Mouse (Mus musculus): ENCODE measurements around the gene Rims1. TPM values are rescaled to one million over a fixed set of nuclear protein-coding genes. Genes with fewer than 3 reads are reported as not detected.
A peak's percentile ranks its signal among the peaks of the same experiment; 100 is the strongest.

Rims1 gene
- polyA plus RNA-seq, 1 experiment from 2014 or later: 1.2 TPM

DNA sequence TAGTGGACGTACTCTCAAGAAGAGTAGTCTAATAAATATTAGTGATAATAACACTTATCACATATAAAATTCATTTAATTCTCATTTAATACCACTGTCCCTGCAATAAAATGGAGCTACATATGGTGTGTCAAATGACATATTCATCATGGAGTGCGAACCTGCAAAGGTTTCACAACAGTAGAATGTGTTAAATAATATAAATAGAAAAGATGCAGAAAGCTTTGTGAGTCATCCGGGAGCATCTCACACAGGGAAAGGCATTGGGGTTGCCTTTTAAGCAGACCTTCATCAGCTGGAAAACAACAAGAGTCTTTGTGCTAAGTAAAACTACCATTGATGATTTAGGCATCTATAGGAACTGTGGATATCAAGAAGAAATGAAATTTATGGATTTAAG, 220.2 kb downstream of the Rims1 start:
- Histone ChIP-seq H3K4me3 (ENCODE audit: low read length) (no peak overlapping the region), H3K9me3 (replicated peaks; ENCODE audit: control insufficient read depth, low read length) (no peaks in the 10 kb centered on the region), H3K9ac (ENCODE audit: low read length) (no peak overlapping the region), H3K4me2 (ENCODE audit: low read depth, low read length) (no peak overlapping the region), H3K36me3 (ENCODE audit: control insufficient read depth, insufficient read depth) (no peaks in the 10 kb centered on the region), H3K27ac (ENCODE audit: low read length) (no peak overlapping the region), H3K4me1 (ENCODE audit: control insufficient read depth, insufficient read depth, low read length) (peaks cover 2% of the 10 kb centered on the region; the same call in 1 of the 2 replicates), H3K27me3 (ENCODE audit: control insufficient read depth, insufficient read depth, low read length) (no peaks in the 10 kb centered on the region)
- ATAC-seq (replicated peaks; ENCODE audit: extremely low read depth, insufficient read depth, low FRiP score): no peak
- WGBS: 76% methylated on average over 3 of the region's 3 CpGs

DNA sequence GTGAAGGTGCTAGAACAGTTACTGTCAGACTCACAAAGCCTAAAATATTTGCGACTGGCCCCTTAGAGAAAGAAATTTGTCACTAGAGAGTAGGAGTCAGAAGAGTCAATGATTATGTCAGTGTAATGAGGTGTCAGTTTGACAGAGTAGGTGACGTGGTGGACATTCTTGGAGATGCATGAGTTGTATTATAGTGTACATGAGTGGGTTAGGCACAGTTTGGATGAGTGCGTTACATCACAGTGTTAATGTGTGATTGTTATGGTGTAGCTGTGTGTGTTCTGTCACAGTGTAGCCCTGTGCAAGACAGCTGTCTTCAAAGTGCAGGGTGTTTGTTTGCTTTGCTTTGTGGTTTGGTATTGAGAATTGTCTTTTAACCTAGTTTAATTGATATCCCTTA, 226.3 kb downstream of the Rims1 start:
- H3K4me2 ChIP-seq (ENCODE audit: low read depth, low read length): no peak overlapping the region
- H3K4me3 ChIP-seq (ENCODE audit: low read length): no peak overlapping the region
- no peak overlapping the region for H3K27ac ChIP-seq (ENCODE audit: low read length)
- 41% methylated on average over 3 of the region's 3 CpGs for WGBS
- H3K36me3 ChIP-seq (ENCODE audit: control insufficient read depth, insufficient read depth): no peaks in the 10 kb centered on the region
- H3K9ac ChIP-seq (ENCODE audit: low read length): no peak overlapping the region
- H3K9me3 ChIP-seq (replicated peaks; ENCODE audit: control insufficient read depth, low read length): no peaks in the 10 kb centered on the region
- H3K27me3 ChIP-seq (ENCODE audit: control insufficient read depth, insufficient read depth, low read length): no peaks in the 10 kb centered on the region
- peaks cover 2% of the 10 kb centered on the region; the same call in 1 of the 2 replicates for H3K4me1 ChIP-seq (ENCODE audit: control insufficient read depth, insufficient read depth, low read length)
- ATAC-seq (replicated peaks; ENCODE audit: extremely low read depth, insufficient read depth, low FRiP score): peak; percentile 45

DNA sequence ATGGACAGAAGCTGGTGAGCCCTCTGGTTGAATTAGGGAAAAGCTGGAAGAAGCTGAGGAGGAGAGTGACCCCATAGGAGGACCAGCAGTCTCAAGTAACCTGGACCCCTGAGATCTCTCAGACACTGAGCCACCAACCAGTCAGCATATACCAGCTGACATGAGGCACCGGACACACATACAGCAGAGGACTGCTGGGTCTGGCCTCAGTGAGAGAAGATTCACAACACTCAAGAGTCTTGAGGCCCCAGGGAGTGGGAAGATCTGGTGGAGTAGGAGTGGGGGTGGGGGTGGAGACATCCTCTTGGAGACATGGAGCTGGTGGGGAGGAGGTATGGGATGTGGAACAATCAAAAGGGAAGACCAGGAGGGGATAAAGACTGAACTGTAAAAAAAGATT, 233.1 kb downstream of the Rims1 start:
- Histone ChIP-seq H3K4me1 (ENCODE audit: control insufficient read depth, insufficient read depth, low read length) (no peaks in the 10 kb centered on the region), H3K27ac (ENCODE audit: low read length) (no peak overlapping the region), H3K9ac (ENCODE audit: low read length) (no peak overlapping the region), H3K4me2 (ENCODE audit: low read depth, low read length) (no peak overlapping the region), H3K9me3 (replicated peaks; ENCODE audit: control insufficient read depth, low read length) (no peaks in the 10 kb centered on the region), H3K36me3 (ENCODE audit: control insufficient read depth, insufficient read depth) (no peaks in the 10 kb centered on the region), H3K27me3 (ENCODE audit: control insufficient read depth, insufficient read depth, low read length) (no peaks in the 10 kb centered on the region), H3K4me3 (ENCODE audit: low read length) (no peak overlapping the region)
- 83% methylated on average over 1 of the region's 1 CpGs for WGBS
- no peak for ATAC-seq (replicated peaks; ENCODE audit: extremely low read depth, insufficient read depth, low FRiP score)

DNA sequence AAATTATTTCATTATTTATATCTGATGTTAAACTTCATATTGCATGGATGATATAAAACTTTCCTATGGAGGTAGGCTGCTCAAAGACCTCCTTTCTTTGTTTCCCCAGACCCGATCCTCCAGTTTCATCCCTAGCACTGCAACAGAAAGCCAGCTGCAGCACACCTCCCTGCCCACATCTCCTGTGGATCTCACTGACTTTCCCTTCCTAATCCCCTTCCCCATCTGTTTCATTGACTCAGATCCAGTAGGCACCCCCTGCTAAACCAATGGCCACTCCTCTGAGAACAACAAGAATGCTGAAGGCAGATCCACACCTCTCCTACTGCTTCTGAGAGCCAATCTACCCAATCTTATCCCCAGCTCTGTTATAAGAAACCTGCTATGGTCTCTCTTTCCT, 259.5 kb downstream of the Rims1 start:
- no peaks in the 10 kb centered on the region; the same call in 1 of the 2 replicates for H3K9me3 ChIP-seq (replicated peaks; ENCODE audit: control insufficient read depth, low read length)
- no peak overlapping the region for H3K4me2 ChIP-seq (ENCODE audit: low read depth, low read length)
- H3K27ac ChIP-seq (ENCODE audit: low read length): no peak overlapping the region
- H3K27me3 ChIP-seq (ENCODE audit: control insufficient read depth, insufficient read depth, low read length): no peaks in the 10 kb centered on the region
- H3K4me3 ChIP-seq (ENCODE audit: low read length): no peak overlapping the region
- H3K9ac ChIP-seq (ENCODE audit: low read length): no peak overlapping the region
- 87% methylated on average over 1 of the region's 1 CpGs for WGBS
- no peaks in the 10 kb centered on the region for H3K36me3 ChIP-seq (ENCODE audit: control insufficient read depth, insufficient read depth)
- no peaks in the 10 kb centered on the region for H3K4me1 ChIP-seq (ENCODE audit: control insufficient read depth, insufficient read depth, low read length)
- no peak for ATAC-seq (replicated peaks; ENCODE audit: extremely low read depth, insufficient read depth, low FRiP score)

DNA sequence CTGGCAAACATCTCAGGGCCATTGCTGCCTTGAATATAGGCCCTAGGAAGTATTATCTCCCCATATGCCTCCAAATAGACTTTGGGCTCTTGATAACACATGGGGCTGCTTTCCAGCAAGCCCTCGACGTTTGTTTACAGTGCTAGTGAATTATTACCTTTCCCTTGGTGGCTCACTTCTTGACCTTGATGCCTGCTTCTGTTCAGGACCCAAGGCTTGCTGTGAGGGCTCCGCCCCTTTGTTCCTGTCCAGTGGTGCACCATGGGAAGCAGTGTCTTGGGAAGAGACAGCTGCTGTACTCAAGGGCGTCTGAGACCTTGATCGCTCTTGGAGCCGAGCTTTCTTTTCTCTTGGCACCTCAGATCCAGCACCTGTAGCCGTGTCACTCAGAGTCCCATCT, 267.7 kb downstream of the Rims1 start:
- 66% methylated on average over 7 of the region's 7 CpGs for WGBS
- peaks cover 21% of the 10 kb centered on the region for H3K27me3 ChIP-seq (ENCODE audit: control insufficient read depth, insufficient read depth, low read length)
- H3K4me3 ChIP-seq (ENCODE audit: low read length): no peak overlapping the region
- H3K4me2 ChIP-seq (ENCODE audit: low read depth, low read length): no peak overlapping the region
- no peak overlapping the region for H3K27ac ChIP-seq (ENCODE audit: low read length)
- H3K9ac ChIP-seq (ENCODE audit: low read length): no peak overlapping the region
- H3K4me1 ChIP-seq (ENCODE audit: control insufficient read depth, insufficient read depth, low read length): peaks cover 2% of the 10 kb centered on the region; the same call in 1 of the 2 replicates
- no peaks in the 10 kb centered on the region for H3K9me3 ChIP-seq (replicated peaks; ENCODE audit: control insufficient read depth, low read length)
- no peak for ATAC-seq (replicated peaks; ENCODE audit: extremely low read depth, insufficient read depth, low FRiP score)
- H3K36me3 ChIP-seq (ENCODE audit: control insufficient read depth, insufficient read depth): no peaks in the 10 kb centered on the region

DNA sequence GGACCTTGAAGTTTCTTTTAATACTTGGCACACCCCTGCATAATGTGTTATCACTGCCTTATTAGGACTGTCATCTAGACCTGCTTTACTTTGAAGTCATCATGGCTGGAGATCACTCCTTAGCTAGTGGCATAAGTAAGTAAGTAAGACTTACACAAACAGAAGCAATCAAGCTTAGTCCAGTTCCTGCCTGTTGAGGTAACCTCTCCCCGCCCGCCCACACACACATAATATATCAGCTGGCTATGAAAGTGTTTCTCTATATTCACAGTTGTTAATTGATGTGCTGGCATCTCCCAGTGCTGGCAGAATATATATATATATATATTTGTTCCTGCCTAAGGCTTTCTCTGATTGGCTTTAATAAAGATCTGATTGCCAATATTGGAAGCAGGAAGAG, 269.0 kb downstream of the Rims1 start:
- H3K4me3 ChIP-seq (ENCODE audit: low read length): no peak overlapping the region
- ATAC-seq (replicated peaks; ENCODE audit: extremely low read depth, insufficient read depth, low FRiP score): no peak
- H3K4me1 ChIP-seq (ENCODE audit: control insufficient read depth, insufficient read depth, low read length): peaks cover 2% of the 10 kb centered on the region; the same call in 1 of the 2 replicates
- no peaks in the 10 kb centered on the region for H3K36me3 ChIP-seq (ENCODE audit: control insufficient read depth, insufficient read depth)
- H3K27me3 ChIP-seq (ENCODE audit: control insufficient read depth, insufficient read depth, low read length): peaks cover 31% of the 10 kb centered on the region
- H3K4me2 ChIP-seq (ENCODE audit: low read depth, low read length): no peak overlapping the region
- no peak overlapping the region for H3K27ac ChIP-seq (ENCODE audit: low read length)
- no peak overlapping the region for H3K9ac ChIP-seq (ENCODE audit: low read length)
- H3K9me3 ChIP-seq (replicated peaks; ENCODE audit: control insufficient read depth, low read length): no peaks in the 10 kb centered on the region
- WGBS: 88% methylated on average over 2 of the region's 2 CpGs

DNA sequence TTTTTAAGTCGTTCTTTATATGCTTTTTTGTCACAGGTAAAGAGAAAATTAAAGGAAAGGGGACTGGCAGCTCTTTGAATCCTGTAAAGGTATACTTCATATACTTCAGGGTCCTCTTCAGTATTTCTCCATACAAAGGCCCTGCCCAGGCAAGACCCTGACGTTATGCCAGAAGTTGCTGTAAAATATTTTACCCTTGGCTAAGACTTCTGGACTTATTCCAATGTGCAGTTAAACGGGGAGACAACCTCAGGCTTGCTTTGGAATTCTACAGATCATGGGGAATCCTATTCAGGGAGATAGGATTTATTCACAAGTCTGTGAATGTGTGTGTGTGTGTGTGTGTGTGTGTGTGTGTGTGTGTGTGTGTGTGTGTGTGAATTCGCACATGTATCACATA, 270.7 kb downstream of the Rims1 start:
- Histone ChIP-seq H3K9ac (ENCODE audit: low read length) (no peak overlapping the region), H3K4me3 (ENCODE audit: low read length) (no peak overlapping the region), H3K27ac (ENCODE audit: low read length) (no peak overlapping the region), H3K4me1 (ENCODE audit: control insufficient read depth, insufficient read depth, low read length) (peaks cover 2% of the 10 kb centered on the region; the same call in 1 of the 2 replicates), H3K27me3 (ENCODE audit: control insufficient read depth, insufficient read depth, low read length) (peaks cover 40% of the 10 kb centered on the region), H3K4me2 (ENCODE audit: low read depth, low read length) (no peak overlapping the region), H3K36me3 (ENCODE audit: control insufficient read depth, insufficient read depth) (no peaks in the 10 kb centered on the region), H3K9me3 (replicated peaks; ENCODE audit: control insufficient read depth, low read length) (no peaks in the 10 kb centered on the region)
- ATAC-seq (replicated peaks; ENCODE audit: extremely low read depth, insufficient read depth, low FRiP score): no peak
- 50% methylated on average over 4 of the region's 4 CpGs for WGBS

- peak overlapping the region; percentile 86 for H3K4me2 ChIP-seq (ENCODE audit: low read depth, low read length)
- H3K9ac ChIP-seq (ENCODE audit: low read length): peak overlapping the region; percentile 41
- WGBS: under 1% methylated on average over 112 of the region's 112 CpGs
- no peak overlapping the region for H3K27ac ChIP-seq (ENCODE audit: low read length)
- H3K4me1 ChIP-seq (ENCODE audit: control insufficient read depth, insufficient read depth, low read length): peaks cover 2% of the 10 kb centered on the region; the same call in 1 of the 2 replicates
- ATAC-seq (replicated peaks; ENCODE audit: extremely low read depth, insufficient read depth, low FRiP score): peak; percentile 41; the same call in 1 of the 2 replicates
- H3K9me3 ChIP-seq (replicated peaks; ENCODE audit: control insufficient read depth, low read length): no peaks in the 10 kb centered on the region
- no peaks in the 10 kb centered on the region for H3K36me3 ChIP-seq (ENCODE audit: control insufficient read depth, insufficient read depth)
- H3K27me3 ChIP-seq (ENCODE audit: control insufficient read depth, insufficient read depth, low read length): peaks cover 40% of the 10 kb centered on the region
- H3K4me3 ChIP-seq (ENCODE audit: low read length): peak overlapping the region; percentile 58
These were observed 272.4 kb downstream of the Rims1 start for GRCm38 (mm10) chr1:22533146-22534096.

GRCm38 (mm10) chr1:22515103-22515502, 290.7 kb downstream of the Rims1 start:
- WGBS: 84% methylated on average over 4 of the region's 4 CpGs
- no peaks in the 10 kb centered on the region for H3K27me3 ChIP-seq (ENCODE audit: control insufficient read depth, insufficient read depth, low read length)
- no peak overlapping the region for H3K27ac ChIP-seq (ENCODE audit: low read length)
- H3K4me1 ChIP-seq (ENCODE audit: control insufficient read depth, insufficient read depth, low read length): no peaks in the 10 kb centered on the region
- H3K9me3 ChIP-seq (replicated peaks; ENCODE audit: control insufficient read depth, low read length): no peaks in the 10 kb centered on the region
- no peak for ATAC-seq (replicated peaks; ENCODE audit: extremely low read depth, insufficient read depth, low FRiP score)
- H3K9ac ChIP-seq (ENCODE audit: low read length): no peak overlapping the region
- H3K36me3 ChIP-seq (ENCODE audit: control insufficient read depth, insufficient read depth): no peaks in the 10 kb centered on the region
- no peak overlapping the region for H3K4me2 ChIP-seq (ENCODE audit: low read depth, low read length)
- H3K4me3 ChIP-seq (ENCODE audit: low read length): no peak overlapping the region
